Mouse (Mus musculus) embryonic stem cell, embryonic (primary cell): ENCODE data around the gene Fam171b.

Experiments used
- CTCF ChIA-PET, 4 experiments: fragments of 300-600 bp in 2 of 4; fragments of 350-600 bp in 2 of 4; sonication (Branson Sonifier 250); formaldehyde crosslinking; loops; one replicate each; lab custom pipeline; 2022; ENCODE audit warnings: inconsistent platforms in 2 of 4; lab: Charles Lee
- POLR2A ChIA-PET, 4 experiments: fragments of 300-600 bp in 2 of 4; fragments of 350-600 bp in 2 of 4; sonication (Branson Sonifier 250); formaldehyde crosslinking; loops; one replicate each; lab custom pipeline; 2022; ENCODE audit warnings: antibody characterized with exemption in 4 of 4, inconsistent platforms in 1 of 4; lab: Charles Lee

Gene Fam171b

GRCm38 (mm10) chr2:83812483-83813272, at the start of gene Fam171b:
TSS of gene Fam171b (plus strand) at chr2:83812636.
- CTCF ChIA-PET: no interaction called here
- POLR2A ChIA-PET: interaction anchor here in 1 of 4 experiments (0.5 to 1.7 kb wide), 5 partner anchors 10 to 609 kb away, joined by 3 to 6 read pairs (median 3); partner anchors contain the start of gene Zc3h15

GRCm38 (mm10) chr2:83766058-83766457, 46.4 kb upstream of the Fam171b start:
- ChIA-PET CTCF (no interaction called here), POLR2A (interaction anchor here in 2 of 4 experiments (1.0 to 1.3 kb wide), 4 partner anchors 9 to 122 kb away, joined by 3 to 4 read pairs (median 3); partner anchors contain the start of gene Zc3h15 (in 1 of the 2))

- ChIA-PET CTCF (no interaction called here), POLR2A (interaction anchor here in 2 of 4 experiments (0.7 to 1.2 kb wide), 3 partner anchors 9 to 27 kb away, joined by 3 to 4 read pairs (median 3); no protein-coding TSS in a partner anchor)
Measured at GRCm38 (mm10) chr2:83766878-83767277, 45.6 kb upstream of the Fam171b start.

GRCm38 (mm10) chr2:83768311-83769047, 44.0 kb upstream of the Fam171b start:
- ChIA-PET CTCF (no interaction called here), POLR2A (interaction anchor here in 1 of 4 experiments (1.6 kb wide), 1 partner anchor 14 kb away, joined by 3 read pairs; no protein-coding TSS in a partner anchor)

- POLR2A ChIA-PET: interaction anchor here (0.6 to 1.4 kb wide), 6 partner anchors 10 to 127 kb away, joined by 3 to 6 read pairs (median 4); partner anchors contain the start of gene Zc3h15 (in 2 of the 4)
- CTCF ChIA-PET: interaction anchor here (0.5 to 1.6 kb wide), 17 partner anchors 11 to 726 kb away, joined by 3 to 19 read pairs (median 4); no protein-coding TSS in a partner anchor
Measured at GRCm38 (mm10) chr2:83771155-83771812, 41.2 kb upstream of the Fam171b start.

- CTCF ChIA-PET: no interaction called here
- POLR2A ChIA-PET: interaction anchor here in 1 of 4 experiments (1.0 kb wide), 1 partner anchor 142 kb away, joined by 3 read pairs; no protein-coding TSS in a partner anchor
Measured at GRCm38 (mm10) chr2:83791330-83792073, 20.9 kb upstream of the Fam171b start.

GRCm38 (mm10) chr2:83792102-83792501, 20.3 kb upstream of the Fam171b start:
- ChIA-PET CTCF (interaction anchor here in 3 of 4 experiments (0.5 to 0.7 kb wide), 4 partner anchors 21 to 826 kb away, joined by 3 to 19 read pairs (median 4); no protein-coding TSS in a partner anchor), POLR2A (interaction anchor here in 1 of 4 experiments (1.0 kb wide), 1 partner anchor 143 kb away, joined by 3 read pairs; no protein-coding TSS in a partner anchor)

- POLR2A ChIA-PET: interaction anchor here in 1 of 4 experiments (1.3 kb wide), 1 partner anchor 14 kb away, joined by 3 read pairs; no protein-coding TSS in a partner anchor
- CTCF ChIA-PET: no interaction called here
Measured at GRCm38 (mm10) chr2:83795766-83796165, 16.7 kb upstream of the Fam171b start.

GRCm38 (mm10) chr2:83797902-83798497, 14.4 kb upstream of the Fam171b start:
- ChIA-PET CTCF (no interaction called here), POLR2A (interaction anchor here in 1 of 4 experiments (1.0 kb wide), 1 partner anchor 9 kb away, joined by 3 read pairs; no protein-coding TSS in a partner anchor)

GRCm38 (mm10) chr2:83813273-83813892, 947 bp downstream of the Fam171b start:
- CTCF ChIA-PET: interaction anchor here in 1 of 4 experiments (0.8 kb wide), 1 partner anchor 105 kb away, joined by 15 read pairs; no protein-coding TSS in a partner anchor
- POLR2A ChIA-PET: interaction anchor here in 1 of 4 experiments (0.7 to 1.7 kb wide), 6 partner anchors 10 to 169 kb away, joined by 3 to 8 read pairs (median 4); partner anchors contain the start of gene Zc3h15

- POLR2A ChIA-PET: interaction anchor here in 1 of 4 experiments (0.7 to 1.2 kb wide), 3 partner anchors 9 to 141 kb away, joined by 3 to 8 read pairs (median 6); no protein-coding TSS in a partner anchor
- CTCF ChIA-PET: interaction anchor here in 1 of 4 experiments (0.8 kb wide), 1 partner anchor 106 kb away, joined by 15 read pairs; no protein-coding TSS in a partner anchor
Measured at GRCm38 (mm10) chr2:83814009-83814408, 1.6 kb downstream of the Fam171b start.

GRCm38 (mm10) chr2:83816147-83816546, 3.7 kb downstream of the Fam171b start:
- ChIA-PET POLR2A (interaction anchor here in 1 of 4 experiments (1.3 kb wide), 1 partner anchor 68 kb away, joined by 3 read pairs; no protein-coding TSS in a partner anchor), CTCF (interaction anchor here in 2 of 4 experiments (0.6 kb wide), 2 partner anchors 191 to 1049 kb away, joined by 3 to 11 read pairs; no protein-coding TSS in a partner anchor)

GRCm38 (mm10) chr2:83825161-83825560, 12.7 kb downstream of the Fam171b start:
- CTCF ChIA-PET: interaction anchor here in 1 of 4 experiments (0.6 kb wide), 1 partner anchor 99 kb away, joined by 3 read pairs; no protein-coding TSS in a partner anchor
- POLR2A ChIA-PET: no interaction called here

- CTCF ChIA-PET: no interaction called here
- POLR2A ChIA-PET: no interaction called here
Measured at GRCm38 (mm10) chr2:83828895-83829539, 16.6 kb downstream of the Fam171b start.

- POLR2A ChIA-PET: no interaction called here
- CTCF ChIA-PET: no interaction called here
Measured at GRCm38 (mm10) chr2:83832903-83833302, 20.5 kb downstream of the Fam171b start.
